18 mouse cellular contexts compared by ENCODE assay signal in genomic region chr17:36148468-36148867, GRCm38 (mm10). TPM values are rescaled to one million over a fixed set of nuclear protein-coding genes. Genes with fewer than 3 reads are reported as not detected.
"Had no signal": no experiment of that assay in that cellular context is flagged by ENCODE, and none has a peak within 500 bp of the region (broad histone marks: within the 10 kb centered on the region; RNA-seq: fewer than 3 reads in every experiment).

No protein-coding gene starts in this region.

RNA-seq across cellular contexts. Expression of gene Gm7030, which starts 19.2 kb away (rescaled TPM):
- polyA plus RNA-seq: gonadal fat pad, adult 2 months; heart, adult 2 months; heart, embryonic 11.5 days; heart, embryonic 13.5 days; heart, embryonic 15.5 days; heart, postnatal 0 days; hindbrain, embryonic 11.5 days; hindbrain, embryonic 13.5 days; hindbrain, embryonic 15.5 days; hindbrain, postnatal 0 days; kidney, adult 2 months; kidney, embryonic 15.5 days; kidney, postnatal 0 days; limb, embryonic 11.5 days; limb, embryonic 13.5 days; limb, embryonic 15.5 days; liver, adult 2 months; liver, embryonic 12.5 days had no signal

RNA-seq across cellular contexts. Expression of gene Gm8909, which starts 19.9 kb away (rescaled TPM):
- polyA plus RNA-seq: heart, adult 2 months; heart, embryonic 11.5 days; heart, postnatal 0 days; hindbrain, embryonic 11.5 days; hindbrain, embryonic 13.5 days; hindbrain, embryonic 15.5 days; kidney, adult 2 months; kidney, embryonic 15.5 days; kidney, postnatal 0 days; limb, embryonic 11.5 days; limb, embryonic 13.5 days; limb, embryonic 15.5 days; liver, adult 2 months; liver, embryonic 12.5 days had no signal

RNA-seq across cellular contexts. Expression of gene Gm19684, which starts 27.0 kb away (rescaled TPM):
- polyA plus RNA-seq: heart, embryonic 11.5 days; heart, embryonic 13.5 days; heart, embryonic 15.5 days; heart, postnatal 0 days; hindbrain, embryonic 11.5 days; hindbrain, embryonic 13.5 days; hindbrain, embryonic 15.5 days; hindbrain, postnatal 0 days; kidney, embryonic 15.5 days; kidney, postnatal 0 days; limb, embryonic 11.5 days; limb, embryonic 13.5 days; limb, embryonic 15.5 days; liver, embryonic 12.5 days had no signal

RNA-seq across cellular contexts. Expression of gene H2-T3, which starts 41.6 kb away (rescaled TPM):
- polyA plus RNA-seq: gonadal fat pad, adult 2 months; heart, adult 2 months; heart, embryonic 11.5 days; heart, embryonic 15.5 days; heart, postnatal 0 days; hindbrain, embryonic 11.5 days; hindbrain, embryonic 13.5 days; hindbrain, embryonic 15.5 days; hindbrain, postnatal 0 days; kidney, adult 2 months; kidney, embryonic 15.5 days; kidney, postnatal 0 days; limb, embryonic 11.5 days; limb, embryonic 13.5 days; limb, embryonic 15.5 days; liver, adult 2 months; liver, embryonic 12.5 days had no signal
